Mouse (Mus musculus): Measurements from ENCODE around the gene Tnni1. TPM values are rescaled to one million over a fixed set of nuclear protein-coding genes. Genes with fewer than 3 reads are reported as not detected.

Tnni1 gene
- polyA plus RNA-seq, 2 experiments: 1.3 to 1.7 TPM

- H3K27ac ChIP-seq: no peak overlapping the region
- no peaks in the 10 kb centered on the region for H3K36me3 ChIP-seq (replicated peaks; ENCODE audit: control insufficient read depth, insufficient read depth, low read depth)
- no peak overlapping the region for H3K4me2 ChIP-seq (ENCODE audit: low read depth)
- DNase-seq (ENCODE audit: low read depth in 3 of 3, low spot score in 3 of 3) (no peak), ATAC-seq (ENCODE audit: insufficient read depth) (no peak)
- 70% methylated on average over 11 of the region's 11 CpGs for WGBS (ENCODE audit: insufficient replicate concordance)
- H3K4me3 ChIP-seq (ENCODE audit: insufficient read depth in 1 of 2, low read depth in 2 of 2, low read length in 2 of 2): no peak overlapping the region
- H3K27me3 ChIP-seq (ENCODE audit: control insufficient read depth, insufficient read depth, low read length): no peaks in the 10 kb centered on the region
- H3K9me3 ChIP-seq (ENCODE audit: control insufficient read depth, low read length): no peaks in the 10 kb centered on the region
- H3K9ac ChIP-seq (replicated peaks): no peak overlapping the region
- TF ChIP-seq CTCF (IDR thresholded peaks at IDR 0.05; ENCODE audit: low read depth) (no peak), EP300 (IDR thresholded peaks at IDR 0.05; ENCODE audit: low read depth) (no peak)
- peaks cover 11 to 29% of the 10 kb centered on the region in 2 experiments; a peak in 3 of 4 replicates for H3K4me1 ChIP-seq (replicated peaks; ENCODE audit: control insufficient read depth in 2 of 2, insufficient read depth in 2 of 2, low read length in 1 of 2)
Measured at GRCm38 (mm10) chr1:135731897-135732684, 47.1 kb upstream of the Tnni1 start.

- ATAC-seq (ENCODE audit: insufficient read depth): no peak
- Histone ChIP-seq H3K4me2 (ENCODE audit: low read depth) (no peak overlapping the region), H3K9ac (replicated peaks) (no peak overlapping the region), H3K9me3 (ENCODE audit: control insufficient read depth, low read length) (no peaks in the 10 kb centered on the region), H3K27ac (no peak overlapping the region), H3K27me3 (ENCODE audit: control insufficient read depth, insufficient read depth, low read length) (no peaks in the 10 kb centered on the region), H3K36me3 (replicated peaks; ENCODE audit: control insufficient read depth, insufficient read depth, low read depth) (no peaks in the 10 kb centered on the region; the same call in 1 of the 2 replicates), H3K4me1 (replicated peaks; ENCODE audit: control insufficient read depth in 2 of 2, insufficient read depth in 2 of 2, low read length in 1 of 2) (peaks cover 5 to 24% of the 10 kb centered on the region in 2 experiments; a peak in 3 of 4 replicates), H3K4me3 (ENCODE audit: insufficient read depth in 1 of 2, low read depth in 2 of 2, low read length in 2 of 2) (no peak overlapping the region)
- TF ChIP-seq CTCF (IDR thresholded peaks at IDR 0.05; ENCODE audit: low read depth) (no peak), EP300 (IDR thresholded peaks at IDR 0.05; ENCODE audit: low read depth) (no peak)
- no peak for DNase-seq (ENCODE audit: low read depth in 3 of 3, low spot score in 3 of 3)
- WGBS (ENCODE audit: insufficient replicate concordance): 66% methylated on average over 5 of the region's 7 CpGs
Measured at GRCm38 (mm10) chr1:135734225-135734937, 44.9 kb upstream of the Tnni1 start.

- no peak for ATAC-seq (ENCODE audit: insufficient read depth)
- Histone ChIP-seq H3K9ac (replicated peaks) (no peak overlapping the region), H3K36me3 (replicated peaks; ENCODE audit: control insufficient read depth, insufficient read depth, low read depth) (no peaks in the 10 kb centered on the region; the same call in 1 of the 2 replicates), H3K4me2 (ENCODE audit: low read depth) (no peak overlapping the region), H3K9me3 (ENCODE audit: control insufficient read depth, low read length) (no peaks in the 10 kb centered on the region), H3K27ac (no peak overlapping the region), H3K4me1 (replicated peaks; ENCODE audit: control insufficient read depth in 2 of 2, insufficient read depth in 2 of 2, low read length in 1 of 2) (peaks cover 3 to 17% of the 10 kb centered on the region in 2 experiments; a peak in 3 of 4 replicates), H3K4me3 (ENCODE audit: insufficient read depth in 1 of 2, low read depth in 2 of 2, low read length in 2 of 2) (no peak overlapping the region), H3K27me3 (ENCODE audit: control insufficient read depth, insufficient read depth, low read length) (no peaks in the 10 kb centered on the region)
- no peak for DNase-seq (ENCODE audit: low read depth in 3 of 3, low spot score in 3 of 3)
- TF ChIP-seq CTCF (IDR thresholded peaks at IDR 0.05; ENCODE audit: low read depth) (no peak), EP300 (IDR thresholded peaks at IDR 0.05; ENCODE audit: low read depth) (no peak)
- WGBS (ENCODE audit: insufficient replicate concordance): 54% methylated on average over 6 of the region's 6 CpGs
Measured at GRCm38 (mm10) chr1:135735460-135735859, 43.8 kb upstream of the Tnni1 start.

GRCm38 (mm10) chr1:135744987-135745386 is 34.2 kb upstream of the Tnni1 start:
- Histone ChIP-seq H3K27ac (no peak overlapping the region), H3K4me2 (ENCODE audit: low read depth) (no peak overlapping the region), H3K27me3 (ENCODE audit: control insufficient read depth, insufficient read depth, low read length) (no peaks in the 10 kb centered on the region), H3K9me3 (ENCODE audit: control insufficient read depth, low read length) (no peaks in the 10 kb centered on the region), H3K9ac (replicated peaks) (no peak overlapping the region), H3K4me1 (replicated peaks; ENCODE audit: control insufficient read depth in 2 of 2, insufficient read depth in 2 of 2, low read length in 1 of 2) (no peaks in the 10 kb centered on the region), H3K4me3 (ENCODE audit: insufficient read depth in 1 of 2, low read depth in 2 of 2, low read length in 2 of 2) (no peak overlapping the region), H3K36me3 (replicated peaks; ENCODE audit: control insufficient read depth, insufficient read depth, low read depth) (no peaks in the 10 kb centered on the region)
- DNase-seq (ENCODE audit: low read depth in 3 of 3, low spot score in 3 of 3): no peak
- TF ChIP-seq EP300 (IDR thresholded peaks at IDR 0.05; ENCODE audit: low read depth) (no peak), CTCF (IDR thresholded peaks at IDR 0.05; ENCODE audit: low read depth) (no peak)
- no peak for ATAC-seq (ENCODE audit: insufficient read depth)
- WGBS (ENCODE audit: insufficient replicate concordance): 80% methylated on average over 7 of the region's 7 CpGs

GRCm38 (mm10) chr1:135746248-135746647 is 33.0 kb upstream of the Tnni1 start:
- H3K36me3 ChIP-seq (replicated peaks; ENCODE audit: control insufficient read depth, insufficient read depth, low read depth): no peaks in the 10 kb centered on the region; the same call in 1 of the 2 replicates
- ATAC-seq (ENCODE audit: insufficient read depth): no peak
- no peak for TF ChIP-seq EP300 (IDR thresholded peaks at IDR 0.05; ENCODE audit: low read depth)
- TF ChIP-seq CTCF (IDR thresholded peaks at IDR 0.05; ENCODE audit: low read depth): no peak
- no peak overlapping the region for H3K4me3 ChIP-seq (ENCODE audit: insufficient read depth in 1 of 2, low read depth in 2 of 2, low read length in 2 of 2)
- H3K9me3 ChIP-seq (ENCODE audit: control insufficient read depth, low read length): no peaks in the 10 kb centered on the region
- no peak overlapping the region for H3K4me2 ChIP-seq (ENCODE audit: low read depth)
- H3K27ac ChIP-seq: no peak overlapping the region
- H3K27me3 ChIP-seq (ENCODE audit: control insufficient read depth, insufficient read depth, low read length): no peaks in the 10 kb centered on the region
- no peak overlapping the region for H3K9ac ChIP-seq (replicated peaks)
- no peak for DNase-seq (ENCODE audit: low read depth in 3 of 3, low spot score in 3 of 3)
- H3K4me1 ChIP-seq (replicated peaks; ENCODE audit: control insufficient read depth in 2 of 2, insufficient read depth in 2 of 2, low read length in 1 of 2): no peaks in the 10 kb centered on the region
- WGBS (ENCODE audit: insufficient replicate concordance): 69% methylated on average over 4 of the region's 4 CpGs

All from liver, embryonic 14.5 days (tissue).